Mouse (Mus musculus) liver, embryonic 16.5 days (tissue): ENCODE data around the gene Asb3. TPM values are rescaled to one million over a fixed set of nuclear protein-coding genes. Genes with fewer than 3 reads are reported as not detected.
A peak's percentile ranks its signal among the peaks of the same experiment; 100 is the strongest.

Source experiments
- ATAC-seq: fragments of 200-750 bp; cut with Nextera tagmentation; 2 replicates; pipeline ENCODE4 v1.8.0; 2017; ENCODE audit warnings: low read depth, mild to moderate bottlenecking, moderate number of reproducible peaks, moderate library complexity
- H3K27ac ChIP-seq: fragments of 300-500 bp; sonication (generic); 2 replicates; pipeline ENCODE4 v1.5.1; 2014; ENCODE audit warnings: mild to moderate bottlenecking, low read length
- H3K27me3 ChIP-seq: fragments of 300-500 bp; sonication (generic); 2 replicates; pipeline ENCODE4 v1.6.1; 2014; ENCODE audit warnings: low read depth, low read length, mixed read lengths; ENCODE audit not compliant: control insufficient read depth, insufficient read depth
- H3K36me3 ChIP-seq: fragments of 300-500 bp; sonication (generic); 2 replicates; pipeline ENCODE4 v1.6.1; 2014; ENCODE audit warnings: mild to moderate bottlenecking; ENCODE audit not compliant: control insufficient read depth, insufficient read depth
- H3K4me1 ChIP-seq: fragments of 300-500 bp; sonication (generic); 2 replicates; pipeline ENCODE4 v1.6.1; 2014; ENCODE audit warnings: low read depth, low read length, mixed read lengths; ENCODE audit not compliant: control insufficient read depth
- H3K4me2 ChIP-seq: fragments of 300-500 bp; sonication (generic); 2 replicates; pipeline ENCODE4 v1.6.1; 2014; ENCODE audit warnings: low read depth, low read length, mixed read lengths
- H3K4me3 ChIP-seq: fragments of 300-500 bp; sonication (generic); 2 replicates; pipeline ENCODE4 v1.5.1; 2014; ENCODE audit warnings: low read depth, mild to moderate bottlenecking, low read length
- H3K9ac ChIP-seq: fragments of 300-500 bp; sonication (generic); 2 replicates; pipeline ENCODE4 v1.6.1; 2014; ENCODE audit warnings: low read depth, low read length
- H3K9me3 ChIP-seq: fragments of 300-500 bp; sonication (generic); replicated peaks from 2 replicates; pipeline ENCODE4 v1.6.1; 2016; ENCODE audit warnings: low read length; ENCODE audit not compliant: control insufficient read depth
- WGBS: fragments of 180-500 bp; shearing (Covaris S2); extraction: QIAGEN DNeasy Blood & Tissue Kit; methylation state at CpG from one replicate; pipeline ENCODE4 v1.1.7; 2014; ENCODE audit not compliant: insufficient replicate concordance; 5-methylcytosine and 5-hydroxymethylcytosine counted together
- polyA plus RNA-seq: library from polyadenylated mRNA; unstranded; fragments of >200 nt; fragmentation: Nextera tagmentation; extraction: Ambion mirVana; gene quantifications from 2 replicates; pipeline ENCODE4 v1.2.1, GENCODE M21; 2015

Gene Asb3
- polyA plus RNA-seq, 1 experiment from 2014 or later = 11.2 TPM

DNA sequence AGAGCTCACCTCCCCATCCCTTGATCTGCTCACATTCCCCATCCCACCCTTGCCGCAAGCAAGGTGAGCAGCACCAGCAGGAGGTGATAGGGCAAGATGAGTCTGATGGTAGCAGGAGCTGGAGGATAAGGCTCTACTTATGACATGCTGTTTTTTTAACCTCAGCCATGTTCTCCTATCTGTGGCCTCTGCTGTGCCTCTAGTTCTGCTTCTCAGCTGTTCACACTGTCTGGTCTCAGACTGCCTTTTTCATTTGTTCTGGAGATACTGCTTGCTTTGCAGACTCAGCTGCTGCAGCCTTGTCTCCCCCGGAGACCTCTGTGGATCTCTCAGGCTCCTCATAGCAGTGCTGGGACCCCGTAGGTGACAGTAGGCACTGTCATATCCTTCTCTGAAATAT, 38.1 kb downstream of the Asb3 start:
- 78% methylated on average over 3 of the region's 3 CpGs for WGBS
- no peaks in the 10 kb centered on the region for H3K9me3 ChIP-seq
- no peaks in the 10 kb centered on the region for H3K4me1 ChIP-seq
- ATAC-seq = no peak
- no peak overlapping the region for H3K4me3 ChIP-seq
- no peaks in the 10 kb centered on the region for H3K36me3 ChIP-seq
- H3K4me2 ChIP-seq = no peak overlapping the region
- H3K27ac ChIP-seq = no peak overlapping the region
- no peaks in the 10 kb centered on the region for H3K27me3 ChIP-seq
- no peak overlapping the region for H3K9ac ChIP-seq

- no peak overlapping the region for H3K27ac ChIP-seq
- H3K4me2 ChIP-seq = no peak overlapping the region
- H3K36me3 ChIP-seq = peaks cover 9% of the 10 kb centered on the region
- peak; percentile 59; the same call in 1 of the 2 replicates for ATAC-seq
- H3K9ac ChIP-seq = no peak overlapping the region
- H3K4me1 ChIP-seq = no peaks in the 10 kb centered on the region
- no peak overlapping the region for H3K4me3 ChIP-seq
- no peaks in the 10 kb centered on the region for H3K9me3 ChIP-seq
- H3K27me3 ChIP-seq = no peaks in the 10 kb centered on the region
Measured at GRCm38 (mm10) chr11:30928079-30928478, 42.9 kb downstream of the Asb3 start.

- no peak overlapping the region for H3K4me3 ChIP-seq
- no peaks in the 10 kb centered on the region for H3K4me1 ChIP-seq
- ATAC-seq = no peak
- peaks cover 9% of the 10 kb centered on the region for H3K36me3 ChIP-seq
- no peaks in the 10 kb centered on the region for H3K9me3 ChIP-seq
- H3K27ac ChIP-seq = no peak overlapping the region
- no peaks in the 10 kb centered on the region for H3K27me3 ChIP-seq
- no peak overlapping the region for H3K4me2 ChIP-seq
- H3K9ac ChIP-seq = no peak overlapping the region
- 83% methylated on average over 1 of the region's 1 CpGs for WGBS
Measured at GRCm38 (mm10) chr11:30928498-30928897, 43.3 kb downstream of the Asb3 start.

DNA sequence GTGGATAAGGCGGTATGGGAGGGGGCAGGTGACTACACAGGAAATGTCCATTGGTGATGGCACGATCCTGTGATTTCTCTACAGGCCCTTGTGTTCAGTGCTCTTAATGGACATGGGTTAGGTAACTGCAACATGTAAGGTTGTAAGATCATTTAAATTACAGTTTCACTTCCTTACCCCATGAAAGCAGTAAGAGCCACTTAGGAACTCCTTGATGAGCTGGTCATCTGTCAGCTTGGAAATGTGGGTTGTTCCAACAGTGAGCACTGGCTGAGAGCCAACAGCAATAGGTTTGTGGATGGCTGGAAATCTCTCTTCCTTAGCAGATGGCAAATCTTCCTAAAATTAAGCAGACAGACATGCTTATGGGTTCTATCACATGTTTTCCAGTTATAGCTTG, 58.3 kb downstream of the Asb3 start:
- WGBS = 87% methylated on average over 2 of the region's 2 CpGs

GRCm38 (mm10) chr11:30952829-30953228, 67.6 kb downstream of the Asb3 start:
- Histone ChIP-seq H3K9me3 (no peaks in the 10 kb centered on the region), H3K4me3 (peak overlapping the region; percentile 97), H3K27ac (peak overlapping the region; percentile 95), H3K9ac (peak overlapping the region; percentile 96), H3K27me3 (no peaks in the 10 kb centered on the region), H3K36me3 (peaks cover 23% of the 10 kb centered on the region), H3K4me2 (peak overlapping the region; percentile 61), H3K4me1 (peaks cover 7% of the 10 kb centered on the region)
- 37% methylated on average over 5 of the region's 5 CpGs for WGBS
- ATAC-seq = peak; percentile 54

More for the DNA sequence above, 58.3 kb downstream of the Asb3 start:
- Histone ChIP-seq H3K36me3 (peaks cover 31% of the 10 kb centered on the region), H3K9ac (no peak overlapping the region), H3K4me1 (no peaks in the 10 kb centered on the region), H3K27me3 (no peaks in the 10 kb centered on the region), H3K27ac (no peak overlapping the region), H3K4me3 (no peak overlapping the region), H3K9me3 (no peaks in the 10 kb centered on the region), H3K4me2 (no peak overlapping the region)
- ATAC-seq = no peak

DNA sequence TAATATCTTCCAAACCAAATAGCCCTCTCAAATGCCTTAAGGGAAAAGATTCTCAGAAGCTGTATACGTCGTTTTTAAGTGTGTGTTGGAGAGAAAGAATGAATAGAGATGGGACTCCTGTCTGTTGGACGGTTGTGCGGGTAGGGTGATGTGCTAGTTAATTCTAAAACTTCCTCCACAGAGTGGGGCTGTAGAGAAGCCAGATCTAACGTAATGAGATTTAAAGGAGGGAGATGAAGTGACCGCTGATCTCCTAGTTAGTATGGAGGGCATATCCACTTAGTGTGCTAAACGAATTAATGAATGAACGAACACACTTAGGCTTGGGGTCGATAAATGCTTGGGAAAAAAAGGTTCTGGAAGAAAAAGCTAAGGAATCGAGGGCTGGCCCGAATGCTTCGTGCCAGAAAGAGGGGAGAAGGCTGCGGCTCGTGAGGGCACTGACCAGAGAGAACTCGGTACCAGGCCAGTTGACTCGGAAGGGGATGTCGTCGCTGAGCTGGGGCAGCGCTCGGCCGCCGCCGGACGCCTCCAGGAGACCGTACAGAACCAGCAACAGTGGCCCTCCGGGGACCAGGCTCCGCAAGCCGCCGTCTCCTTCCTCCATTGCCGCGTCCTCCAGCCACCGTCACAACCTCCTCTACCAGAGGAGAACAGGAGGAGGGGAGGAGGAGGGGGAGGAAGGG, 68.4 kb downstream of the Asb3 start:
- peak; percentile 72 for ATAC-seq
- under 1% methylated on average over 30 of the region's 32 CpGs for WGBS
- H3K4me1 ChIP-seq = peaks cover 7% of the 10 kb centered on the region
- H3K27ac ChIP-seq = peak overlapping the region; percentile 95
- H3K9me3 ChIP-seq = no peaks in the 10 kb centered on the region
- peak overlapping the region; percentile 96 for H3K9ac ChIP-seq
- peak overlapping the region; percentile 97 for H3K4me3 ChIP-seq
- H3K4me2 ChIP-seq = peak overlapping the region; percentile 61
- H3K36me3 ChIP-seq = peaks cover 19% of the 10 kb centered on the region
- no peaks in the 10 kb centered on the region for H3K27me3 ChIP-seq

- peak within 1 kb of the TSS; percentile 96 for H3K9ac ChIP-seq
- ATAC-seq = peak; percentile 90
- WGBS = under 1% methylated on average over 40 of the region's 40 CpGs
- peak within 1 kb of the TSS; percentile 80 for H3K4me2 ChIP-seq
- peak within 1 kb of the TSS; percentile 95 for H3K27ac ChIP-seq
- H3K4me1 ChIP-seq = peaks cover 7% of the 10 kb centered on the region
- peaks cover 18% of the 10 kb centered on the region for H3K36me3 ChIP-seq
- no peaks in the 10 kb centered on the region for H3K9me3 ChIP-seq
- peak within 1 kb of the TSS; percentile 97 for H3K4me3 ChIP-seq
- H3K27me3 ChIP-seq = no peaks in the 10 kb centered on the region
Measured at GRCm38 (mm10) chr11:30954279-30954725, 69.1 kb downstream of the Asb3 start, which contains the start of gene Erlec1. Gene Erlec1, minus strand, starts transcription at chr11:30954335.

DNA sequence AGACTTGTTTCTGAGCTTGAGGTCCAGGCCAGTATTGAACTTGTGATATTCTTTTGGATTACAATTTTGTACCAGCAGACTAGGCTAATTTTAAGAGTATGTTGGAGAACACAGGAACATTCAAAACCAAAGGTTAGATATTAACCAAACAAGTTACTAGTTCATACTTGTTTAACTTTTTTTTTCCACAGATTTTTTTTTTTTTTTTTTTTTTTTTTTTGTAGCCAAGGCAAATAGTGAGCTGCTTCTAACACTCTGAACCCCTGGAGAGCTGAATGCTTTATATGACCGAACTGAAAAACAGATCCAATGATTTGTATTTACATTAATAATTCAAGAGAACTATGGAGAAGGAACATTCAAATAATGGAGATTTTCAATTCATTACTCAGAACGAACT, 100.0 kb downstream of the Asb3 start:
- ATAC-seq = no peak

GRCm38 (mm10) chr11:30985877-30986624, 100.8 kb downstream of the Asb3 start, which contains the start of gene Chac2:
Gene Chac2, minus strand, starts transcription at chr11:30986350.
- Histone ChIP-seq H3K4me2 (peak within 1 kb of the TSS; percentile 74), H3K4me3 (peak within 1 kb of the TSS; percentile 76), H3K36me3 (peaks cover 9% of the 10 kb centered on the region), H3K27me3 (no peaks in the 10 kb centered on the region), H3K9me3 (no peaks in the 10 kb centered on the region), H3K27ac (peak within 1 kb of the TSS; percentile 87), H3K4me1 (peaks cover 5% of the 10 kb centered on the region), H3K9ac (peak within 1 kb of the TSS; percentile 85)
- peak; percentile 99 for ATAC-seq
- WGBS = under 1% methylated on average over 22 of the region's 22 CpGs

More for the DNA sequence above, 100.0 kb downstream of the Asb3 start:
- 28% methylated on average over 2 of the region's 2 CpGs for WGBS
- Histone ChIP-seq H3K4me2 (peak overlapping the region; percentile 42), H3K4me3 (peak overlapping the region; percentile 76), H3K4me1 (peaks cover 5% of the 10 kb centered on the region), H3K27ac (peak overlapping the region; percentile 12; the same call in 1 of the 2 replicates), H3K36me3 (peaks cover 10% of the 10 kb centered on the region), H3K9me3 (no peaks in the 10 kb centered on the region), H3K9ac (peak overlapping the region; percentile 68), H3K27me3 (no peaks in the 10 kb centered on the region)
